Comparison of ENCODE assay signal across 7 mouse cellular contexts in genomic region chr11:120047531-120048251, GRCm38 (mm10). TPM values are rescaled to one million over a fixed set of nuclear protein-coding genes. Genes with fewer than 3 reads are reported as not detected.
DNase-seq lines count a peak whose midpoint lies in the region; ATAC-seq and TF ChIP-seq lines count a peak whose summit lies in the region.

No protein-coding gene starts in this region.

- peaks cover 25% of the 10 kb centered on the region for H3K4me1 ChIP-seq in embryonic facial prominence, embryonic 14.5 days (ENCODE audit: control insufficient read depth, insufficient read depth, low read length)
- H3K4me1 ChIP-seq in intestine, embryonic 14.5 days (replicated peaks; ENCODE audit: control insufficient read depth, insufficient read depth, low read length), result peaks cover 27% of the 10 kb centered on the region
- peaks cover 39% of the 10 kb centered on the region for H3K4me1 ChIP-seq in neural tube, embryonic 14.5 days (ENCODE audit: control insufficient read depth, insufficient read depth, low read length)

- H3K27ac ChIP-seq in left cerebral cortex, adult 2 months, result peak overlapping the region; percentile 96
- H3K27ac ChIP-seq in embryonic facial prominence, embryonic 14.5 days (replicated peaks; ENCODE audit: low read depth, low read length), result no peak overlapping the region
- H3K27ac ChIP-seq in intestine, embryonic 14.5 days (ENCODE audit: low read depth), result no peak overlapping the region
- H3K27ac ChIP-seq in neural tube, embryonic 14.5 days (ENCODE audit: low read depth, low read length), result peak overlapping the region; percentile 80

- WGBS in embryonic facial prominence, embryonic 14.5 days, result 16% methylated on average over 23 of the region's 23 CpGs
- WGBS in intestine, embryonic 14.5 days, result 17% methylated on average over 23 of the region's 23 CpGs
- 6% methylated on average over 23 of the region's 23 CpGs for WGBS in neural tube, embryonic 14.5 days

- H3K4me3 ChIP-seq in left cerebral cortex, adult 2 months, result peak overlapping the region; percentile 92
- peak overlapping the region; percentile 65 for H3K4me3 ChIP-seq in embryonic facial prominence, embryonic 14.5 days (ENCODE audit: low read depth, low read length)
- H3K4me3 ChIP-seq in intestine, embryonic 14.5 days (ENCODE audit: low read depth, low read length), result peak overlapping the region; percentile 55
- peak overlapping the region; percentile 52 for H3K4me3 ChIP-seq in neural tube, embryonic 14.5 days (ENCODE audit: low read depth, low read length)

- H3K27me3 ChIP-seq in embryonic facial prominence, embryonic 14.5 days (replicated peaks; ENCODE audit: control insufficient read depth, insufficient read depth, low read length), result peaks cover 28% of the 10 kb centered on the region
- peaks cover 29% of the 10 kb centered on the region for H3K27me3 ChIP-seq in intestine, embryonic 14.5 days (replicated peaks; ENCODE audit: control insufficient read depth, insufficient read depth, low read length)
- H3K27me3 ChIP-seq in neural tube, embryonic 14.5 days (ENCODE audit: control insufficient read depth, insufficient read depth, low read length), result no peaks in the 10 kb centered on the region

- intact Hi-C loops in left cerebral cortex, adult 2 months (cut with DNase I), result loop anchor here (2.0 kb wide), 1 partner anchor 35 kb away; no protein-coding TSS in a partner anchor

- H3K36me3 ChIP-seq in embryonic facial prominence, embryonic 14.5 days (ENCODE audit: control insufficient read depth, insufficient read depth, low read length), result no peaks in the 10 kb centered on the region
- no peaks in the 10 kb centered on the region for H3K36me3 ChIP-seq in intestine, embryonic 14.5 days (ENCODE audit: control insufficient read depth, insufficient read depth, low read length)
- no peaks in the 10 kb centered on the region for H3K36me3 ChIP-seq in neural tube, embryonic 14.5 days (ENCODE audit: control insufficient read depth, insufficient read depth, low read length)

- no peak for TF ChIP-seq CTCF in left cerebral cortex, adult 2 months (IDR thresholded peaks at IDR 0.05)

- peak in 1 of 2 experiments; percentile 49 for DNase-seq in left cerebral cortex, adult 2 months (ENCODE audit: extremely low spot score in 1 of 2, low spot score in 2 of 2)
- DNase-seq in left cerebral cortex, adult 11 months (ENCODE audit: low spot score), result no peak
- DNase-seq in embryonic facial prominence, embryonic 14.5 days (ENCODE audit: low spot score), result no peak
- no peak for DNase-seq in intestine, embryonic 14.5 days (ENCODE audit: low spot score)
- DNase-seq in thymus, postnatal 25 days, result no peak
- no peak for DNase-seq in adrenal gland, adult 18-20 months (ENCODE audit: low spot score in 2 of 2)

- H3K4me2 ChIP-seq in embryonic facial prominence, embryonic 14.5 days (ENCODE audit: low read depth, low read length), result peak overlapping the region; percentile 96
- peak overlapping the region; percentile 93 for H3K4me2 ChIP-seq in intestine, embryonic 14.5 days (ENCODE audit: low read length)
- H3K4me2 ChIP-seq in neural tube, embryonic 14.5 days (ENCODE audit: low read depth, low read length), result peak overlapping the region; percentile 85

- no peak for ATAC-seq in embryonic facial prominence, embryonic 14.5 days (ENCODE audit: low read depth)
- peak; percentile 21; the same call in 1 of the 2 replicates for ATAC-seq in intestine, embryonic 14.5 days (replicated peaks; ENCODE audit: low FRiP score, low TSS enrichment, low read depth)
- peak; percentile 25; the same call in 1 of the 2 replicates for ATAC-seq in neural tube, embryonic 14.5 days (ENCODE audit: low read depth)

- no peaks in the 10 kb centered on the region for H3K9me3 ChIP-seq in embryonic facial prominence, embryonic 14.5 days (ENCODE audit: control insufficient read depth, low read length)
- H3K9me3 ChIP-seq in intestine, embryonic 14.5 days (ENCODE audit: control insufficient read depth, low read length), result no peaks in the 10 kb centered on the region
- no peaks in the 10 kb centered on the region for H3K9me3 ChIP-seq in neural tube, embryonic 14.5 days (ENCODE audit: control insufficient read depth, low read length)

- H3K9ac ChIP-seq in embryonic facial prominence, embryonic 14.5 days (ENCODE audit: low read depth, low read length), result peak overlapping the region; percentile 74
- H3K9ac ChIP-seq in intestine, embryonic 14.5 days (ENCODE audit: low read length), result peak overlapping the region; percentile 42
- peak overlapping the region; percentile 78 for H3K9ac ChIP-seq in neural tube, embryonic 14.5 days (replicated peaks; ENCODE audit: low read depth, low read length)

RNA-seq across cellular contexts. Expression of gene Aatk, which starts 0.7 kb away (rescaled TPM):
- total RNA-seq in left cerebral cortex, adult 2 months (2021), result 100 to 1,000 TPM; 193 to 203 TPM
- 8.7 and 10.8 TPM in 2 replicates for polyA plus RNA-seq in embryonic facial prominence, embryonic 14.5 days (2014; fragmentation: Nextera tagmentation; extraction: Ambion mirVana)
- polyA plus RNA-seq in intestine, embryonic 14.5 days (2014; fragmentation: Nextera tagmentation; extraction: Ambion mirVana), result 4.2 and 4.5 TPM in 2 replicates
- polyA plus RNA-seq in neural tube, embryonic 14.5 days (2014; fragmentation: Nextera tagmentation; extraction: Ambion mirVana), result 32.2 and 37.7 TPM in 2 replicates
- 10 to 100 TPM; 10.3 to 22.0 TPM for total RNA-seq in adrenal gland, adult 18-20 months (2021)

RNA-seq across cellular contexts. Expression of gene Cep131, which starts 38.9 kb away (rescaled TPM):
- 10 to 100 TPM; 33.8 to 37.1 TPM for total RNA-seq in left cerebral cortex, adult 2 months (2021)
- polyA plus RNA-seq in embryonic facial prominence, embryonic 14.5 days (2014; fragmentation: Nextera tagmentation; extraction: Ambion mirVana), result 23.7 and 28.2 TPM in 2 replicates
- 21.8 and 23.6 TPM in 2 replicates for polyA plus RNA-seq in intestine, embryonic 14.5 days (2014; fragmentation: Nextera tagmentation; extraction: Ambion mirVana)
- polyA plus RNA-seq in neural tube, embryonic 14.5 days (2014; fragmentation: Nextera tagmentation; extraction: Ambion mirVana), result 20.4 and 23.6 TPM in 2 replicates
- 10 to 100 TPM; 11.7 to 90.0 TPM for total RNA-seq in adrenal gland, adult 18-20 months (2021)

RNA-seq across cellular contexts. Expression of gene Tepsin, which starts 50.8 kb away (rescaled TPM):
- 10 to 100 TPM; 15.9 to 16.9 TPM for total RNA-seq in left cerebral cortex, adult 2 months (2021)
- polyA plus RNA-seq in embryonic facial prominence, embryonic 14.5 days (2014; fragmentation: Nextera tagmentation; extraction: Ambion mirVana), result 13.1 and 14.1 TPM in 2 replicates
- 13.3 and 16.5 TPM in 2 replicates for polyA plus RNA-seq in intestine, embryonic 14.5 days (2014; fragmentation: Nextera tagmentation; extraction: Ambion mirVana)
- polyA plus RNA-seq in neural tube, embryonic 14.5 days (2014; fragmentation: Nextera tagmentation; extraction: Ambion mirVana), result 20.7 and 21.1 TPM in 2 replicates
- total RNA-seq in adrenal gland, adult 18-20 months (2021), result 10 to 100 TPM; 12.3 to 15.4 TPM

RNA-seq across cellular contexts. Expression of gene Ndufaf8, which starts 51.0 kb away (rescaled TPM):
- total RNA-seq in left cerebral cortex, adult 2 months (2021), result 10 to 100 TPM; 33.7 to 38.6 TPM
- polyA plus RNA-seq in embryonic facial prominence, embryonic 14.5 days (2014; fragmentation: Nextera tagmentation; extraction: Ambion mirVana), result 76.4 and 88.7 TPM in 2 replicates
- 98.4 and 106 TPM in 2 replicates for polyA plus RNA-seq in intestine, embryonic 14.5 days (2014; fragmentation: Nextera tagmentation; extraction: Ambion mirVana)
- 49.1 and 61.5 TPM in 2 replicates for polyA plus RNA-seq in neural tube, embryonic 14.5 days (2014; fragmentation: Nextera tagmentation; extraction: Ambion mirVana)
- 10 to 100 TPM; 54.9 to 62.9 TPM for total RNA-seq in adrenal gland, adult 18-20 months (2021)

Comparison
In these comparisons a context has a peak if more than half of its experiments do, and no peak if none do; other contexts are left out.
1. H3K27ac ChIP-seq: peak in left cerebral cortex, adult 2 months (single experiment) and neural tube, embryonic 14.5 days (single experiment); none in embryonic facial prominence, embryonic 14.5 days (single experiment) and intestine, embryonic 14.5 days (single experiment).
2. Peak in every context shown above with its lines, with median percentiles within 50 percentile points of each other: H3K4me3 ChIP-seq, H3K4me2 ChIP-seq and H3K9ac ChIP-seq.